Mouse (Mus musculus) spleen, embryonic (tissue): ENCODE data around the gene Olfr1255.

ENCODE experiments used
- CTCF ChIA-PET: fragments of 350-600 bp; sonication (Branson Sonifier 250); formaldehyde crosslinking; loops from one replicate; lab custom pipeline; 2022; lab: Charles Lee

Gene Olfr1255

DNA sequence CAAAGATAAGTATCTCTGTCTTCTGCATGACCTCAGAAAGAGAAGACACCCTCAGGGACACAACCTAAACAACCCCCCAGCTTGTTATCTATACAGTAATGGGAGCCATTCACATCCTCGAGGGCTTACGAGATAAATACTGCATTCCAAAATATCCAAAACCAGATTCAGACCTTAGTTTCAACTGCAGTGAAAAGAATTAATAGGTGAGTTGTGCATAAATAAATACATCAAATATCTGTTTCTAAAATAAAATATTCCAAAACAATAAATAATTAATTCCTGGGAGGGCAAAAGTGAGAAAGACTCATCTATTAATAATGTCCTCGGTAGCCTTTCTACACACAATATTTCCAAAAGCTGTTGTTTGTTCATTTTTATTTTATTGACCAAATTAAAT lies at the start of gene Olfr1255:
Gene Olfr1255, plus strand, starts transcription at position 301 of the 400 bp plus-strand sequence.
- CTCF ChIA-PET = no interaction called here

DNA sequence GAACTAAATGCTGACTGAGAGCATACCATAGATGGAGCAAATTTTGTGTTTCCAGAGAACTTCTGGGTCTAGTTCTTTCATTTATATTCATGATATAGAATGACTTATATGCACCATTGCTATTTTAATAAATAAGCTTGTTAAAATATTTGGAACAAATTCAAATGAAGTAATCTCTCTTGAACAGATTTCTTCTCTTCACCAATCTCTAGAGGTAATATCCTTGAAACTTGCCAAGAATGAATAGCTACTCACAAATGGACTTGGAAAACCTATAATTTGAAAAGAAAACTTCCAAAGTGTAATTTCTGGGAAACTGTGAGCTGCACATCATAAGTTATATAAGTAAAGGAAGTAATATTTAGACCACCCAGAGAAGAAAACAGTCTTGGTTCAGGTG lies 18.3 kb upstream of the Olfr1255 start, which contains the start of gene Olfr1254:
Gene Olfr1254, minus strand, starts transcription at position 101 of the 400 bp plus-strand sequence.
- CTCF ChIA-PET = no interaction called here

DNA sequence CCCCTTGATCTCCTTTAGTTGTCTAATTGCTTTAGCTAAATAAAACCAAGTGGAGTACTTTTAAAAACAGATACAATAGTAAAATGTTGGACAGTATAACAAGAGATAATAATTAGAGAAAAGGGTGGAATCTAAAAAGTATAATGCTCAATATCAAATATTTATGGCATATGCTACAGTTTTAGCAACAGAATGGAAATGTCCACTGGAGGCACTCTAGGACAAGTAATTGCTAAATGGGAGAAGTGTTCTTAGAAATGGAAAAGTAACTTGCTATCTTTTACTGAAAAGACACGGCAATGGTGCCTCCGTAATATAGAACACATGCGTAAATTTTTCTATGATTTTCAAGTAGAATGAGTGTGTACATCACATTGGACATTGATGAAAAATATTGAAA lies 12.3 kb upstream of the Olfr1255 start:
- CTCF ChIA-PET = no interaction called here

DNA sequence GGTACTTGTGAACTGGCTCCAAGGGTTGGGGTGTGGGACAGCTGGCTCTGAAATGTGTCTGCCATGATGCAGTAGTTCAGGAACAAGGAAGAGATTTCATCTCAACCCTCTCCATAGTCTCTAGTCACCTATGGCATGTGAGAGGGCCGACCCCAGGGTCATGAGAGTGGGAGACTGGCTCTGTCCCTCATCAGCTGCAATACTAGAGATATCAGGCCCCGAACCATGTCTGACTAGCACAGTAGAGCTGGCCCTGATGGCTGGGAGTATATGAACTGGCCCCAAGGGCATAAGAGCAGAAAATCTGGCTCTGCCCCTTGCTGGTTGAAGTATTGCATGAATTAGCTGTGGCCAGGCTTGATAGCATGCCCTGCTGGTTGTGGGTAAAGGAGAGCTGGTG lies 1.1 kb upstream of the Olfr1255 start:
- CTCF ChIA-PET = no interaction called here

DNA sequence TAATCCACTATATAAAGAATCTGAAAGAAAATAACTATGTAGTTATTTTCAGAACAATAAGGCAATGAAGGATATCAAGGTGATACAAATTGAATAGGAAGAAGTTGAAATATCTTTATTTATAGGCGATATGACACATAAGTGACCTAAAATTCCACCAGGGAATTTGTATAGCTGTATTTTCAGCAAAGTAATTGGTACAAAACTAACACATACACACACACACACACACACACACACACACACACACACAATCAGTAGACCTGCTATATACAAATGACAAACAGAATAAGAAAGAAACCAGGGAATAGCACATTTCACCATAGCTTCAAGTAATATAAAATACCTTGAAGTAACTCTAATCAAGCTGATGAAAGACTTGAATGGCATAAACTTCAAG lies 8.4 kb downstream of the Olfr1255 start:
- CTCF ChIA-PET = no interaction called here

DNA sequence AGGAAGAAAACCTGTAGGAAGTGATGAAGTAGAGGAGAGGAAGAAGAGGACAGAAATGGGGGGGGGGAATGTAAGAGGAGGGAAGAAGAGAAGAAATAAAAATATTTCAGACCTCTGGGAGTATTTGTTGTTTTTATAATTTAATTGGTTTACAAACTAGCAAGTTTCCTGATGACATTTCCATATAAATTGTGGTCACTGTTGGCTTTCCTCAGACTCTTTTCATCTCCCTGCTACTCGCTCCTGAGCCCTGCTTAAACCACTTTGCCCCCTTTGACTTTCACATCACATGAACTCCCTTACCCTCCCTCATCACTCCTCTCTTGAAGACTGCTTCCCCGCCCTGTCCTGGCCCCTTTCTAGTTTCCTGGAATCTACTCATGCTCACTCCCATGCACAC lies 29.6 kb downstream of the Olfr1255 start, which contains the start of gene Olfr1256:
Gene Olfr1256, minus strand, starts transcription at position 101 of the 400 bp plus-strand sequence.
- CTCF ChIA-PET = no interaction called here

DNA sequence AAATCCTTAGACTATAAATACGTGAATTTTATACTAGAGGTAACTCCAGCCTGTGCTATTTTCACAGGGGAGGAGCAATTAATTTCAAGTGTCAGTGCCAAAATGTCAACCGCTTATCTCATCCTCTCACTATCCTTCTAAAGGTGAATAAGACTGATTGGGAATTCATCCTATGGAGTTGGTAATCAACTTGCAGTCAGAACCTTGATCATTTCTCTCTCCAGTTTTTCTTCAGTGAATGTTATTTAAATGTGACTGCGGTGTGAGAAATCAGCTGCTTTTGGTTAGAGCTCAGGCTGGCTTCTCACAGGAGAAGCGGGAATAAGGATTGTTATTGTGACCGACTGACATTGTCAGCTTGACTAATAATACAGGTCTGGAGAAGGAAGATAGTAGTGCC lies 36.3 kb downstream of the Olfr1255 start, which contains the start of gene Olfr48:
Gene Olfr48, minus strand, starts transcription at position 101 of the 400 bp plus-strand sequence.
- CTCF ChIA-PET = no interaction called here

DNA sequence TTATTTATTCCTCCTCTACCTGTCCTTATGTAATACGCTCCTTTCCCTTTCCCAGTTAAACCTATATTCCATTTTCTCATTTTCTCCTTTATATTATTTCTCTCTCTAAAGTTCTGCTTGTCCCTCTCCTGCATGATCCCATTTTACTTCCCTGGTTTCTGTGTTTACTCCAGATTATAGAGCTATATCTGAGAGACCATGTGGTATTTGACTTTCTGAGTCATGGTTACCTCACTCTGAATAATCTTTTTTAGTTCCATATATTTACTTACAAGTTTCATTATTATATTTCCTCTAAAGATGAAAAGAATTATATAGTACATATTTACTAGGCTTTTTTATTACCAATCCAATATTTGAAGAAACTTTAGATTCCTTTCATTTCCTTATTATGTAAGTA lies 37.4 kb downstream of the Olfr1255 start:
- CTCF ChIA-PET = no interaction called here
